Mouse (Mus musculus): Measurements from ENCODE around the gene Cd300e.
"Not testable (repeated sequence)": the region's sequence is repeated elsewhere in the genome, so short reads cannot be mapped to it uniquely, and the experiment has no call there.

Gene Cd300e

GRCm38 (mm10) chr11:115083376-115084139 is 21.6 kb upstream of the Cd300e start:
- in situ Hi-C loops (cut with MboI, MseI), result no loop called here

- in situ Hi-C loops (cut with MboI, MseI), result no loop called here
Observed at GRCm38 (mm10) chr11:115082196-115082595, 20.2 kb upstream of the Cd300e start.

GRCm38 (mm10) chr11:115081373-115081772 is 19.4 kb upstream of the Cd300e start:
- in situ Hi-C loops (cut with MboI, MseI), result no loop called here

GRCm38 (mm10) chr11:115080886-115081285 is 18.9 kb upstream of the Cd300e start:
- in situ Hi-C loops (cut with MboI, MseI), result no loop called here

- in situ Hi-C loops (cut with MboI, MseI), result no loop called here
Observed at GRCm38 (mm10) chr11:115078680-115079079, 16.7 kb upstream of the Cd300e start.

- in situ Hi-C loops (cut with MboI, MseI), result no loop called here
Observed at GRCm38 (mm10) chr11:115077436-115077835, 15.5 kb upstream of the Cd300e start.

GRCm38 (mm10) chr11:115075859-115076258 is 13.9 kb upstream of the Cd300e start:
- in situ Hi-C loops (cut with MboI, MseI), result no loop called here

GRCm38 (mm10) chr11:115075407-115075806 is 13.4 kb upstream of the Cd300e start:
- in situ Hi-C loops (cut with MboI, MseI), result no loop called here

GRCm38 (mm10) chr11:115073002-115073401 is 11.0 kb upstream of the Cd300e start:
- in situ Hi-C loops (cut with MboI, MseI), result no loop called here

- in situ Hi-C loops (cut with MboI, MseI), result no loop called here
Observed at GRCm38 (mm10) chr11:115071631-115072294, 9.8 kb upstream of the Cd300e start.

GRCm38 (mm10) chr11:115071015-115071551 is 9.1 kb upstream of the Cd300e start:
- in situ Hi-C loops (cut with MboI, MseI), result no loop called here

GRCm38 (mm10) chr11:115066768-115067167 is 4.8 kb upstream of the Cd300e start:
- in situ Hi-C loops (cut with MboI, MseI), result no loop called here

GRCm38 (mm10) chr11:115059797-115060196 is 2.2 kb downstream of the Cd300e start:
- in situ Hi-C loops (cut with MboI, MseI), result loop anchor here (5.0 kb wide), 1 partner anchor 37 kb away; no protein-coding TSS in a partner anchor

- in situ Hi-C loops (cut with MboI, MseI), result no loop called here
Observed at GRCm38 (mm10) chr11:115058701-115059100, 3.3 kb downstream of the Cd300e start.

- in situ Hi-C loops (cut with MboI, MseI), result no loop called here
Observed at GRCm38 (mm10) chr11:115054537-115054936, 7.4 kb downstream of the Cd300e start.

- in situ Hi-C loops (cut with MboI, MseI), result no loop called here
Observed at GRCm38 (mm10) chr11:115052991-115053390, 9.0 kb downstream of the Cd300e start.

GRCm38 (mm10) chr11:115052206-115052605 is 9.8 kb downstream of the Cd300e start:
- in situ Hi-C loops (cut with MboI, MseI), result no loop called here

- in situ Hi-C loops (cut with MboI, MseI), result loop anchor here (5.0 kb wide), 1 partner anchor 47 kb away; the partner anchor contains the start of gene Cd300c2
Observed at GRCm38 (mm10) chr11:115049282-115049895, 12.6 kb downstream of the Cd300e start.

- in situ Hi-C loops (cut with MboI, MseI), result loop anchor here (5.0 kb wide), 1 partner anchor 46 kb away; the partner anchor contains the start of gene Cd300c2
Observed at GRCm38 (mm10) chr11:115048259-115048658, 13.7 kb downstream of the Cd300e start, which contains the start of gene Cd300ld3. Gene Cd300ld3, minus strand, starts transcription at chr11:115048409.

- in situ Hi-C loops (cut with MboI, MseI), result loop anchor here (10.0 kb wide), 1 partner anchor 53 kb away; the partner anchor contains the start of gene Cd300ld
Observed at GRCm38 (mm10) chr11:115037669-115038068, 24.3 kb downstream of the Cd300e start, which contains the start of gene Cd300ld5. Gene Cd300ld5, minus strand, starts transcription at chr11:115037769.

- in situ Hi-C loops (cut with MboI, MseI), result not testable (repeated sequence)
Observed at GRCm38 (mm10) chr11:115026912-115027311, 35.1 kb downstream of the Cd300e start, which contains the start of gene Cd300ld4. Gene Cd300ld4, minus strand, starts transcription at chr11:115027012.

GRCm38 (mm10) chr11:115016093-115016492 is 45.9 kb downstream of the Cd300e start, which contains the start of gene Cd300ld2:
Gene Cd300ld2, minus strand, starts transcription at chr11:115016193.
- in situ Hi-C loops (cut with MboI, MseI), result not testable (repeated sequence)
